Mouse (Mus musculus): Measurements from ENCODE around the gene Uba2. TPM values are rescaled to one million over a fixed set of nuclear protein-coding genes. Genes with fewer than 3 reads are reported as not detected.
A peak's percentile ranks its signal among the peaks of the same experiment; 100 is the strongest.

Gene Uba2
- polyA plus RNA-seq, 1 experiment from 2014 or later, result 223 TPM

- ATAC-seq (replicated peaks; ENCODE audit: low FRiP score), result no peak
- peaks cover 99% of the 10 kb centered on the region for H3K36me3 ChIP-seq
- no peak overlapping the region for H3K27ac ChIP-seq
- no peaks in the 10 kb centered on the region for H3K9me3 ChIP-seq (replicated peaks)
- no peak overlapping the region for H3K9ac ChIP-seq
- H3K4me1 ChIP-seq, result no peaks in the 10 kb centered on the region
- H3K4me2 ChIP-seq, result no peak overlapping the region
- H3K27me3 ChIP-seq, result no peaks in the 10 kb centered on the region
- no peak overlapping the region for H3K4me3 ChIP-seq (replicated peaks)
- WGBS, result 93% methylated on average over 3 of the region's 3 CpGs
Observed at GRCm38 (mm10) chr7:34159167-34159566, 10.2 kb downstream of the Uba2 start.

- no peak for ATAC-seq (replicated peaks; ENCODE audit: low FRiP score)
- peaks cover 100% of the 10 kb centered on the region for H3K36me3 ChIP-seq
- H3K9me3 ChIP-seq (replicated peaks), result no peaks in the 10 kb centered on the region
- H3K4me2 ChIP-seq, result no peak overlapping the region
- 95% methylated on average over 3 of the region's 3 CpGs for WGBS
- no peaks in the 10 kb centered on the region for H3K4me1 ChIP-seq
- H3K9ac ChIP-seq, result no peak overlapping the region
- H3K27ac ChIP-seq, result no peak overlapping the region
- no peak overlapping the region for H3K4me3 ChIP-seq (replicated peaks)
- no peaks in the 10 kb centered on the region for H3K27me3 ChIP-seq
Observed at GRCm38 (mm10) chr7:34157994-34158393, 11.4 kb downstream of the Uba2 start.

DNA sequence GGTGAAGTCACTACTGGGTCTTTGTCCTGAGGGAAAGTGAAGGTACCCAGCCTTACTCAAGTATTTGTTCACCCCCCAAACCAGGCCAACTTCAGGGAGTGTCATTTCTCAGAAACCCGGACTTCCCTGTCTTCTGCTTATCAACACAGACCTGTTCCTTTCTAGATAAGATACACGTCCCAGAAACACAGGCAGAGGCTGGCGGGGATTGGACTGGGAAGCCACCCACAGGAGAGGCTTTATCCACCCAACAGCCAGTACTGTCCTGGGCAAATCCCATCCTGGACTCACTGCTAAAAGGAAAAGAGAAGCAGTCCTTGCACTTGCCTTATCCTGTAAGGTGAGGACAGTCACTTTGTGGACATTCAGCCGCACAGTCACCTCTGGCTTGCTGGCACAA lies 22.2 kb downstream of the Uba2 start:
- no peak for ATAC-seq (replicated peaks; ENCODE audit: low FRiP score)
- Histone ChIP-seq H3K9me3 (replicated peaks) (no peaks in the 10 kb centered on the region; the same call in 1 of the 2 replicates), H3K4me1 (no peaks in the 10 kb centered on the region), H3K4me2 (no peak overlapping the region), H3K36me3 (peaks cover 100% of the 10 kb centered on the region), H3K9ac (no peak overlapping the region), H3K27ac (no peak overlapping the region), H3K4me3 (replicated peaks) (no peak overlapping the region), H3K27me3 (no peaks in the 10 kb centered on the region)
- WGBS, result 96% methylated on average over 4 of the region's 4 CpGs

DNA sequence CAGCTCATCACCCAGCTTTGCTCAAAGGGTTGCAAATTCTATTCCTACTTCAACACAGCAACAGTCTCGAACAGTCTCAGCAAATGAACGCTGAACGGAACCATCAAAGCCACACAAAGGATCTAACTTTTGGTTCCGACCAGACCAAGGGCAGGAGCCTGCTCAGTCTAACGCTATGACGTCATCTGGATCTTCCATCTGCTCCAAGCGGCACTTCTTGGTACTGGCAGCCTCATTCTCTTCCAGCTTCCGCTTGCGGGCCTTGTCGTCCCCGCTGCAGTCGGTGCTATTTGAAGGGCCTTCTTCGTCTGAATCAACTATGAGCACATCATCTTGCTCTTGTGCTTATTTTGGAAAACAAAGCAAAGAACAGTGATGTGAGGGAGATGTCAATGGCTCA lies 28.3 kb downstream of the Uba2 start:
- H3K9ac ChIP-seq, result no peak overlapping the region
- no peaks in the 10 kb centered on the region for H3K9me3 ChIP-seq (replicated peaks)
- no peak overlapping the region for H3K27ac ChIP-seq
- no peak for ATAC-seq (replicated peaks; ENCODE audit: low FRiP score)
- no peak overlapping the region for H3K4me3 ChIP-seq (replicated peaks)
- no peaks in the 10 kb centered on the region for H3K4me1 ChIP-seq
- H3K27me3 ChIP-seq, result no peaks in the 10 kb centered on the region
- H3K4me2 ChIP-seq, result no peak overlapping the region
- 98% methylated on average over 13 of the region's 13 CpGs for WGBS
- H3K36me3 ChIP-seq, result peaks cover 67% of the 10 kb centered on the region

DNA sequence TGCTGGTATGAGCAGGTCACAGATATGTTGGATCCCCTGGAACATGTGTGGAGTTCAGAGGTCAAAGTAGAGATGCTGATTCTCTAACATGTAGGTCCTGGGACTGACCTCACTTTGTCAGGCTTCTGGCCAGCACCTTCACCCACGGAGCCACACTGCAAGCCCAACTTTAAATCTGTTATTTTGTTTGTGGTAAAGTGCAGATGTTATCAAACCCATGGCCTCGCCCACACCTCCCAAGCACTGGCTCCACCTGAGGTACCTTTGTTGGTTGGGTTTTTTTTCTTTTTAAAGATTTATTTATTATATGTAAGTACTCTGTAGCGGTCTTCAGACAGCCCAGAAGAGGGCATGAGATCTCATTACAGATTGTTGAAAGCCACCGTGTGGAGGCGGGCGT lies 29.9 kb downstream of the Uba2 start:
- Histone ChIP-seq H3K9ac (no peak overlapping the region), H3K27me3 (no peaks in the 10 kb centered on the region), H3K4me3 (replicated peaks) (no peak overlapping the region), H3K4me1 (peaks cover under 1% of the 10 kb centered on the region; the same call in 1 of the 2 replicates), H3K27ac (no peak overlapping the region), H3K36me3 (peaks cover 51% of the 10 kb centered on the region), H3K9me3 (replicated peaks) (no peaks in the 10 kb centered on the region), H3K4me2 (no peak overlapping the region)
- WGBS, result 84% methylated on average over 6 of the region's 6 CpGs
- no peak for ATAC-seq (replicated peaks; ENCODE audit: low FRiP score)

GRCm38 (mm10) chr7:34134336-34134735 lies 35.1 kb downstream of the Uba2 start:
- Histone ChIP-seq H3K27ac (no peak overlapping the region), H3K27me3 (no peaks in the 10 kb centered on the region), H3K4me2 (no peak overlapping the region), H3K4me1 (peaks cover 29% of the 10 kb centered on the region), H3K4me3 (replicated peaks) (no peak overlapping the region), H3K9ac (no peak overlapping the region), H3K9me3 (replicated peaks) (no peaks in the 10 kb centered on the region), H3K36me3 (peaks cover under 1% of the 10 kb centered on the region; the same call in 1 of the 2 replicates)
- ATAC-seq (replicated peaks; ENCODE audit: low FRiP score), result no peak
- WGBS, result 79% methylated on average over 2 of the region's 2 CpGs

- Histone ChIP-seq H3K4me1 (peaks cover 29% of the 10 kb centered on the region), H3K4me3 (replicated peaks) (peak within 1 kb of the TSS; percentile 84), H3K9me3 (replicated peaks) (no peaks in the 10 kb centered on the region), H3K36me3 (no peaks in the 10 kb centered on the region), H3K27me3 (no peaks in the 10 kb centered on the region), H3K4me2 (peak within 1 kb of the TSS; percentile 73), H3K9ac (peak within 1 kb of the TSS; percentile 85), H3K27ac (peak within 1 kb of the TSS; percentile 83)
- peak; percentile 92 for ATAC-seq (replicated peaks; ENCODE audit: low FRiP score)
- 2% methylated on average over 34 of the region's 65 CpGs for WGBS
Observed at GRCm38 (mm10) chr7:34133117-34133762, 36.2 kb downstream of the Uba2 start, which contains the start of gene Wtip. Gene Wtip (minus strand): TSS chr7:34133268.

DNA sequence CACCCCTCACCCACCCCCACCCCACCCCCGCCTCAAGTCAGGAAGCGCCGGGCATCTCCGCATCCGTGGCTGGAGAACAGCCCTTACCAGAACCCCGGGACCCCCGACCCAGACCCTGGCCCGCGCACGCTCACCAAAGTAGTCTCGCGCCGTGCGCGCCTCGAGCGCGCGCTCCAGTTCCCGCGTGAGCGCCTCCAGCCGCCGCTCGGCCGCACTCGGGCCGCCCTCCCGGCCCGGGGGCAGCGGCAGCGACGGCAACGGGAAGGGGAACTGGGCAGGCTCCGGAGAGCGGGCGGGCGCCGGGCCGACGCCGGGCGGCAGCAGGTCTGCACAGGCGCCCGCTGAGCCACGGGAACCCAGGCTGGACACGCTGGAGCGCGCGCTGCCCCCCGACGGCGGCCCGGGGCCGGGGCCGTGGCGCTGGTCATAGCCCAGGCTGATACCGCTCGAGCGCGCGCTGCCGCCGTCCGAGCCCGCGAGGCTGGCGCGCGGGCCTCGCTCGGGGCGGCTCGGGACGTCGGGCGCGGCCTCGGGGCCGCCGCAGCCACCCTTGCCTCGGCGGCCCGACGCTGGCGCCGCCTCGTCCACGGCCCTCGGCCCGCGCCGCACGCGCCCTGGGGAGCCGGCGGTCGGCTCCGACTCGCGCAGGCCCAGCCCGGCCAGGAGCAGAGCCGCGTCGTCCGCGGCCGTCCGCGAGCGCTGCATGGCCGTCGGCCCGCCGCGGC lies 36.9 kb downstream of the Uba2 start:
- Histone ChIP-seq H3K4me1 (peaks cover 29% of the 10 kb centered on the region), H3K9me3 (replicated peaks) (no peaks in the 10 kb centered on the region), H3K9ac (peak overlapping the region; percentile 85), H3K4me2 (peak overlapping the region; percentile 73), H3K27me3 (no peaks in the 10 kb centered on the region), H3K27ac (peak overlapping the region; percentile 83), H3K4me3 (replicated peaks) (peak overlapping the region; percentile 84), H3K36me3 (peaks cover 1% of the 10 kb centered on the region)
- under 1% methylated on average over 103 of the region's 116 CpGs for WGBS
- peak; percentile 85 for ATAC-seq (replicated peaks; ENCODE audit: low FRiP score)

- 3% methylated on average over 3 of the region's 3 CpGs for WGBS
- ATAC-seq (replicated peaks; ENCODE audit: low FRiP score), result peak; percentile 17
- Histone ChIP-seq H3K4me1 (peaks cover 29% of the 10 kb centered on the region), H3K36me3 (peaks cover 7% of the 10 kb centered on the region), H3K9me3 (replicated peaks) (no peaks in the 10 kb centered on the region), H3K27ac (peak overlapping the region; percentile 83), H3K4me3 (replicated peaks) (peak overlapping the region; percentile 84), H3K27me3 (no peaks in the 10 kb centered on the region), H3K9ac (peak overlapping the region; percentile 85), H3K4me2 (peak overlapping the region; percentile 73)
Observed at GRCm38 (mm10) chr7:34131959-34132354, 37.4 kb downstream of the Uba2 start.

GRCm38 (mm10) chr7:34131118-34131517 lies 38.3 kb downstream of the Uba2 start:
- WGBS, result 55% methylated on average over 3 of the region's 3 CpGs

DNA sequence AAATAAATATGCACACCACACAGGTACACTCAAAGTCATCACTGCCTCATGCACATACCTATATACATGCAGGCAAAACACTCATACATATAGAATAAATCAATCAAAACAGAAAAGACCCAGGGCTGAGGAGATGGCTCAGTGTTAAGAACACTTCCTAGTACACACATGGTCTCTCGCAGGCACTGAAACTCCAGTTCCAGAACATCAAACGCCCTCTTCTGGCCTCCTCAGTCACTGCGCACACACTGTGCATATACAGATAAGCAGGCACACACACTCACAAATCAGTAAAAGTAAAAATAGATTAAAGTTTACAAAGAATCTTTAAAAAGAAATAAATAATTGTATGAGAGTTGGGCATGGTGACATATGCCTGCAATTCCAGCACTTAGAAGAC lies 43.1 kb downstream of the Uba2 start:
- Histone ChIP-seq H3K9ac (no peak overlapping the region), H3K27ac (no peak overlapping the region), H3K9me3 (replicated peaks) (no peaks in the 10 kb centered on the region), H3K36me3 (peaks cover 25% of the 10 kb centered on the region), H3K4me1 (peaks cover 11% of the 10 kb centered on the region), H3K27me3 (no peaks in the 10 kb centered on the region), H3K4me2 (no peak overlapping the region), H3K4me3 (replicated peaks) (no peak overlapping the region)
- 79% methylated on average over 3 of the region's 3 CpGs for WGBS
- no peak for ATAC-seq (replicated peaks; ENCODE audit: low FRiP score)

More at GRCm38 (mm10) chr7:34131118-34131517, 38.3 kb downstream of the Uba2 start:
- ATAC-seq (replicated peaks; ENCODE audit: low FRiP score), result no peak
- Histone ChIP-seq H3K4me3 (replicated peaks) (peak overlapping the region; percentile 84), H3K27me3 (no peaks in the 10 kb centered on the region), H3K4me1 (peaks cover 29% of the 10 kb centered on the region), H3K36me3 (peaks cover 15% of the 10 kb centered on the region), H3K4me2 (peak overlapping the region; percentile 73), H3K9ac (no peak overlapping the region), H3K9me3 (replicated peaks) (no peaks in the 10 kb centered on the region), H3K27ac (no peak overlapping the region)

DNA sequence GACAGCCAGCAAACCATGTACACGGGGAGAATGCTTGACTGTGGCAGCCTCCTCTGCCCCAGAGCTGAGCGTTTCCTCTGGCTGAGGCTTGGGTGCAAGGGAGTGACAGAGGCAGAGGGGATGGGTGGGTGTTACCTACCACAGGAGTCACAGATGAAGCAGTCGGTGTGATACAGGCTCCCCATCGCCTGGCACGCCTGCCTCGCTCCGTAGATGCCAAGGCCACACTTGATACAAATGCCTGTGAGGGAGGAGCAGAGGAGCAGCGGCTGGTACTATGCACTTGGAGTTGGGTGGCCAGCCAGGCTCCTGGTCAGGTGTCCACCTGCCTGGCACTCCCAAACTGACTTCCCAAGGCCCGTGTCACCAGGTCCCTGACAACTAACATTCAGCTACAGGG lies 44.1 kb downstream of the Uba2 start:
- ATAC-seq (replicated peaks; ENCODE audit: low FRiP score), result no peak
- no peak overlapping the region for H3K9ac ChIP-seq
- H3K36me3 ChIP-seq, result peaks cover 28% of the 10 kb centered on the region
- no peak overlapping the region for H3K27ac ChIP-seq
- peaks cover 5% of the 10 kb centered on the region for H3K4me1 ChIP-seq
- whole genome bisulfite sequencing, result 90% methylated on average over 9 of the region's 9 CpGs
- H3K27me3 ChIP-seq, result no peaks in the 10 kb centered on the region
- no peak overlapping the region for H3K4me2 ChIP-seq
- no peaks in the 10 kb centered on the region for H3K9me3 ChIP-seq (replicated peaks)
- H3K4me3 ChIP-seq (replicated peaks), result no peak overlapping the region
